Mouse (Mus musculus): ENCODE data around the gene Klhl26.
A peak's percentile ranks its signal among the peaks of the same experiment; 100 is the strongest.

Gene Klhl26

GRCm38 (mm10) chr8:70501820-70502529, 25.2 kb upstream of the Klhl26 start:
- no peak for DNase-seq (ENCODE audit: low spot score in 2 of 2)

GRCm38 (mm10) chr8:70500386-70501301, 23.9 kb upstream of the Klhl26 start:
- DNase-seq (ENCODE audit: low spot score in 2 of 2), result no peak

- no peak for DNase-seq (ENCODE audit: low spot score in 2 of 2)
These were observed 18.9 kb upstream of the Klhl26 start for GRCm38 (mm10) chr8:70495771-70496062.

GRCm38 (mm10) chr8:70495001-70495770, 18.4 kb upstream of the Klhl26 start:
- no peak for DNase-seq (ENCODE audit: low spot score in 2 of 2)

GRCm38 (mm10) chr8:70494416-70494945, 17.7 kb upstream of the Klhl26 start:
- no peak for DNase-seq (ENCODE audit: low spot score in 2 of 2)

- no peak for DNase-seq (ENCODE audit: low spot score in 2 of 2)
These were observed 17.1 kb upstream of the Klhl26 start for GRCm38 (mm10) chr8:70493692-70494415.

- no peak for DNase-seq (ENCODE audit: low spot score in 2 of 2)
These were observed 16.2 kb upstream of the Klhl26 start, which contains the start of gene Crlf1 for GRCm38 (mm10) chr8:70492664-70493640. Gene Crlf1, plus strand, starts transcription at chr8:70493158.

DNA sequence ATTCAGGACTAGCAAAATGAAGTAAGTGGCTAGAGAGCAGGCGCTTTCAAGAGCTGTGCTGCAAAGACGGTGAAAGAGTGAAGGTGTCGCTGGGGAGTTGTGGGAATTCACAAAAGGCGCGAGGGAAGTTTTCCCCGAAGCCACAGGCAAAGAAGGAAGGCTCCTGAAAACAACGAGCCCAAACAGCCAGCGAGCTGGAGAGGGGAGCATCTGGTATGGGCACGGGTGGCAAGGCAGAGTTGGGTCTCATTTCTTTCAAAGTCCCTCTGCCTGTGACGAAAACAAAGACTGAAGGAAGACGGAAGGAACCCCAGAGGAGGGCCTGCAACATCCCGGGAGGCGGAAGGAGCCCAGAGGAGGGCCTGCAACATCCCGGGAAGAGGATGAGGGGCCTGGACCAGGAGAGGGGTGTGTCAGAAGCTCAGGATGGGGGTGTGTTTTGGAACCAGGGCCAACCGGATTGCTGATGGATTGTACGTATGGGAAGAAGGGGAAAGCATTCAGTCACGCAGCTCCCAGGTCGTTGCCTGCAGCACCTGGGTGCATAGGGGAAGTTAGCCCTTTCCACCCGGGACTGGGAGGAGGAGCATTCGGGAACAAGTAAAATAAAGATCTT, 14.2 kb upstream of the Klhl26 start:
- DNase-seq (ENCODE audit: low spot score in 2 of 2), result no peak

DNA sequence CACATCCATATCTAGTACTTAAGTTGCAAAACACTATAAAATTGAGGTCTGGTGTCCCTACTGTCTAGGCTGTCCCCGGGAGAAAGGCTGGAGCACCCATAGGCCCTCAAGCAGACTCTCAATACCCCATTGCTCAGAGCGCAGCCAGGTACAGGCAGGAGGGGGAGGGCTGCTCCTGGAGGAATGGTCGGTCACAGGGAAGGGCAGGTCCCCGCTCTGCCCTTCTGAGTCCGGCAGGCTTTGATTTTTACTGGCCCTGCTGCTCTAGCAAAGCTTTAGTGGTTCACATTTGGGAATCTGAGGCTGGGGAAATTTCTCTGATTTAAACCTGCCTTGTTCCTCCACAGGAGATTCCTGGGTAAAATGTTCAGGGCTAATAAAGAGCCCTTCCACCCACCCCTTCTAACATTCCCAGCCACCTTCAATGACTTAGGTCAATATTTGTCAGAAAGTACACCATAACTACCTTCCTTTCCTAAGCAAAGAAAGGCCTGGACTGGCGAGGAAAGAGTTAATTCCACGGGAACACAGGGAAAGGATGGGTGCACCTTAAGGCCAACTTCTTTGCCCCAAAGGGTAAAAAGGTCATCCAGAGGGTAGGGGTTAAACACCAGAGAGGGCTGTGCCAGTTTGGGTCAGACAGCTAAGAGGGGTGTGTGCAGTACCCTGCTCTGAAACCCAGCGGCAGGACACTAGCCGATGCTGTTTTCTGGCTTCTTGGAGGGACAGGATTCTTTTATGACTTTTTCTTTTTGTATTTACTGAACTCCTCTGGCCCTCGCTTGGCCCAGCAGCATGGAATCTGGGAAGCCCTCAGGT, 13.5 kb upstream of the Klhl26 start:
- DNase-seq (ENCODE audit: low spot score in 2 of 2), result no peak

DNA sequence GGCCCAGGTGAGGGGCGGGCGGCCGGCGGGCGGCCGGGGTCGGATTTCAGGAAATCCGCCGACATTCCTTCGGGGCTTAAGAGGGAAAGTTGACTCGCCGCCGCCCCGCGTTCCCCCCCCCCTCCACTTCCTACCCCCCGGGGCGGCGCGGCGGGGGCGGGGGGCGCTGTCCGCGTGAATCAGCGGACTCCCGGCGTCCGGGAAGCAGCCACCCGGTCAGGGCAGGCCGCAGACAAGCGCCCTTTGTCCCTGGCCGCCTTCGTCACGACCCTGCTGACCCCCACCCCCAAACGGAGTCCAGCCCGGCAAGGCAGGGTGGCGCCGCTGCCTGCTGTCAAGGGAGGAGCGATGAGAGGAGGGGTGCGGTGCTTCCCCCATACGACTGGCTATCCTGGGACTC, 12.8 kb upstream of the Klhl26 start:
- DNase-seq (ENCODE audit: low spot score in 2 of 2), result no peak

DNA sequence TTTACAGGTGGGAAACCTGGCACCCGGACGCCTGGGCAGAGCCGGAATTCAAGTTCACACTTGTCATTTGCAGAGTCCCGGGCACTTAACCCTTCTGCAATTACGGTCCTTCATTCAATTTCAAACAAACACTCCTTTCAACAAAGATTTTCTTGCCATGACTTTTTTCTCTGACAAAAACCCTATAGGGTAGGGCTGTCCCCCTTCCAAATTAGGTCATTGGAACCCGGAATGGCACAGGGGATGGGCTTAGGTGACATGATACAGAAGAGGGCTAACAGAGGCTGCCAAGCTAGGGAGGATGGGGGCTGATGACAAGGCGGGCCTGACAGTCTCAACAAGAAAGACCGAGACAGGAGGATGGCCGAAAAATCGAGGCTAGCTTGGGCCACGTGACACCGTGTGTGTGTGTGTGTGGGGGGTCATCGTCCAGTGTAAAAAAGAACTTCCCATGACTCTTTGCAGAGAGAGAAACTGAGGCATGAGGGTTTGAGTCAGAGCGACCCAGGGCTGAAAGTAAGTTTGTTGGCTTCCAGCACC, 12.2 kb upstream of the Klhl26 start:
- DNase-seq (ENCODE audit: low spot score in 2 of 2), result no peak

DNA sequence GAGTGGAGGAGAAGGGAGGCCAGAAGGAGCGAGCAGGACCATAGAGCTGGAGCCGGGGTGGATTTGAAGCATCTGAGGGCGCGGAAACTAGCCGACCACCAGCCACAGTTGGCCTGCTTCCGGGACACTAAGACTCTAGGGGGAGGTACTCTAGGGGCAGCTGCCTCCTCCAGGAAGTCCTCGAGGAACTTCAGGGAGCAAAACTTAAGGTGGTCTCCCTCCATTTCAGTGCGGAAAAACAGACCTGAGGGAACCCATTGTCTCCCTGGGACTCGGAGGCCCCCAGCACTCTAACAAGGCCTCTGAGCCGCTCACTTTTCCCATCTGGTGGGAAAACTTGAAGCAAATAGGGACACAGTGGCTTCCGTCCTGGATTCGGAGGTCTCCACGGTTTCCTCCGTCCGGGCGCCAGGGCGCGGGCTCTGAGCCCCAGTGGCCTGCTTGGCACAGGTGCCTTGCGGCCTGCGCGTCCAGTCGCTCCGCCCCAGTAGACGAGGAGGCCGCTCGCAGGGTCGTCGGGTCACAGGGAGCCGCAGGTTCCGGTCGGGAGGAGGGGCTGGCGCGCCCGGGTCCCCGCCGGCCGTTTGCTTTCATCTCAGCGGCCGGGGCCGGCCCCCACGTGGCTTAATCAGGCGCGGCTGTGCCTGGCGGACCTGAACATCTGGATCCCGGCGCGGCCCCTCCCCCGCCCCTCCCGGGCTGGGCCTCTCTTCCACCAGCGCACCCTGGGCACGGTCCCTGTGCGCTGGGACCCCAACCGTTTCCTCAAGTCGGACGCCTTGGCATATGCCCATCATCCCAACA, 11.4 kb upstream of the Klhl26 start:
- no peak for DNase-seq (ENCODE audit: low spot score in 2 of 2)

- peak in 1 of 2 experiments; percentile 46 for DNase-seq (ENCODE audit: low spot score in 2 of 2)
These were observed 10.3 kb upstream of the Klhl26 start, which contains the start of gene Tmem59l for GRCm38 (mm10) chr8:70486941-70487520. Gene Tmem59l, minus strand, starts transcription at chr8:70487358.

DNA sequence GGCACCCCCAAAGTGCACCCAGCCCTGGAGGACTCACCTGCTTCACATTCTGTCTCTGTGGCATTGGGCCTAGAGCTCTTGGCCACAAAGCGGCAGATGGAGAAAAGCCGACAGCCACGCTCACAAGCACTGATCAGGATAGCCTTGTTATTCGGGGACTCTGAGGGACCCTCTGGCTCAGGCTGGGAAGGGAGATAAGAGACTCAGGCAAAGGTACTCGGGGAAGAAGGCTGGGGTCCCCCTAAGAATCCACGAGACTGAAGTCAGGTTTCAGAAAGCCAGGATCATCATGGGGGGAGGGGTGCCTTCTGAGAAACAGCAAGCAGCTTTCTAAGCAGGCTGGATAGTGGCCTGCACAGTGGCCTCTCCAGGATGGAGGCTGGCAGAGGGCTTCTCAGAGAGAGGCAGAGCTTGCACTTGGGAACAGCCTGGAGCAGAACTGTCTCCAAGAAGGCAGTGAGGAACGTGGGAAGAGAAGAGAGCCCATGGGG, 9.5 kb upstream of the Klhl26 start:
- no peak for DNase-seq (ENCODE audit: low spot score in 2 of 2)

DNA sequence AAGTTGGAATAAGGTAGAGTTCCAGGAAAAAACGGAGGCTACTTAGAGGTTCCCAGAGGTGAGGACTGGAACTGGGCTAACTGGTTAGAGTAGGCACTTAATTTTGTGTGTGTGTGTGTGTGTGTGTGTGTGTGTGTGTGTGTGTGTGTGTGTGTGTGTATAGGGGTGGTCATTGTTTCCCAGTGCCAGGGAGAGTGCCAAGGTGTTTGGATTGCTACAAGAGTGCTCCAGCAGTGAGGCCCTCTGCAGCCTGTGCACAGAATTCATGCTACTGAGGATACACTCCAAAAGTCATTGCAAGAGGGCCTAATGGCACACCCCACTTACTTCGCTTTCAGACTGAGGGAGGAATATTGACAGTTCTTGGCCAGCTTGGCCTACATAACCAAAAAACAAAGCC, 6.2 kb upstream of the Klhl26 start:
- DNase-seq (ENCODE audit: low spot score in 2 of 2), result no peak

DNA sequence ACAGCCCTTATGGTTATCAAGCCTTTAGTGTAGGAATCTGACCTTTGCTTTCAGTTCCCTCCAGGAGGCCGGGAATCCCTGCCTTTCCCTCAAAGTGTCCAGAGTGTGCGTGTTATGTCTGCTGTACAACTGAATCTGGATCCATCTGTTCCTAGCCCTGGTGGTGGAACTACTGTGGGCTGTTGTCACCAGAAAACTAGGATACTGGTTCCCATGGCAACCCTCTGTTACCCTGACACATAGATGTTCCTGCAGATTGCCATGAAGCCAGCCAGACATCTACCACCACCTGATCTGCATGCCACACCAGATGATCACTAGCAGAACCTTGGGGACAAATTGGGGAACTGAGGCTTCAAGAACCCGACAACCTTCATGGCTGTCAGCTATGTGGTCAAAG, 5.1 kb upstream of the Klhl26 start:
- peak in 1 of 2 experiments; percentile 76 for DNase-seq (ENCODE audit: low spot score in 2 of 2)

All from left cerebral cortex, adult 9 months (tissue).